Mouse (Mus musculus) urinary bladder, adult 2 months (tissue): ENCODE data around the gene Gsk3a. TPM values are rescaled to one million over a fixed set of nuclear protein-coding genes. Genes with fewer than 3 reads are reported as not detected.
A peak's percentile ranks its signal among the peaks of the same experiment; 100 is the strongest.

Experiments
- DNase-seq: peaks from one replicate; pipeline ENCODE4 v3.0.0; 2022; ENCODE audit warnings: low spot score
- polyA plus RNA-seq: library from polyadenylated mRNA; depleted of rRNA; stranded (reverse); fragments of >200 nt; gene quantifications from 2 replicates; pipeline ENCODE4 v1.2.3, GENCODE M21; 2012; rRNA removed

The Gsk3a gene
- 79.0 and 83.3 TPM in 2 replicates for polyA plus RNA-seq

DNA sequence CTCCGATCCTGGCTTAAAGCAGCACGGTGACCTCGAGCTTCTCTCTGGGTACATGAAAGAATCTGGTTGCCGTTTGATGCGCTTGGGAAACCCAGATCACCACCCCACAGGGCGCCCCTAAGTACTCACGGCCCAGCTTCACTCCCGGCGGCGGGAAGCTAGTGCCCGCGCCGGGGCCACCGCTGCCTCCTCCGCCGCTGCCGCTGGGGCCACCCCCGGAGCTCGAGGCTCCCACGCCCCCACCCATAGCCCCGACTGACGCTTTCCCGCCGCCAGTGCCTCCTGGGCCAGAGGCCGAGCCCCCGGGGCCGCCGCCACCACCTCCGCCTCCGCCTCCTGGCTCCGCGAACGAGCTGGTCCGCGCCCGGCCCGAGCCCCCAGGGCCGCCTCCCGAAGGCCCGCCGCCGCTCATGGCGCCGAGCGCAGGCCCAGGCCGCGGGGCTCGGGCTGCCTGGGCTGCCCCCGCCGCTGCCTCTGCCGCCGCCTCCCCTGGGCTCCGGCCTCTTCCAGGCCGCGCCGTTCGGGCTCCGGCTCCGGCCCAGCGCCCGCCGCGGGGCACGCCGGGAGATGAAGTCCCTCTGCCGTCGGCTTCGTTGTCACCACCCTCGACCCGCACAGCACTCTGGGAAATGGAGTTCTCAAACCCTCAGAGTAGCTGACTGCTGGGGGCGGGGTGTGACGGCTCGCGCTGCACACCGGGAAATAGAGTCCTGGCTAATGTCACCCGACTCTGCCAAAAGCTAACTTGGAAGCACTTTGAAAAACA lies at the start of gene Gsk3a:
Gene Gsk3a (minus strand): TSS at position 603 of the 766 bp plus-strand sequence.
- peak; percentile 88 for DNase-seq

DNA sequence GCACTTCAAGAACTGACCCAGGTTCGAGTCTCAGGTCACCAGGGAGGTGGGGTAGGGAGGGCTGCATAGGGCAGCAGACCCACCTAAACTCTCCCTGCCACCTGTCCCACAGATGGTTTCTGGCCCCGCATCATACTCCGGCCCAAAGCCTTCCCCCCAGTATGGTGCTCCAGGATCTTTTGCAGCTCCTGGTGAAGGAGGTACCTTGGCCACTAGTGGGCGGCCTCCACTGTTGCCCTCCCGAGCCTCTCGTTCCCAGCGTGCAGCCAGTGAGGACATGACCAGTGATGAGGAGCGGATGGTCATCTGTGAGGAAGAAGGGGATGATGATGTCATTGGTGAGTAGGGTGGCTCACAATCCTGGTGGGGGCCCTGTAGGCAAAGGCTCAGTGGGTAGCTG lies 49.3 kb upstream of the Gsk3a start:
- no peak for DNase-seq

GRCm38 (mm10) chr7:25285511-25286238 lies 48.0 kb upstream of the Gsk3a start:
- DNase-seq: no peak

- no peak for DNase-seq
These were observed 47.1 kb upstream of the Gsk3a start for GRCm38 (mm10) chr7:25284766-25285165.

GRCm38 (mm10) chr7:25284171-25284570 lies 46.5 kb upstream of the Gsk3a start:
- DNase-seq: no peak

- no peak for DNase-seq
These were observed 46.0 kb upstream of the Gsk3a start for GRCm38 (mm10) chr7:25283637-25284036.

GRCm38 (mm10) chr7:25282731-25283211 lies 45.1 kb upstream of the Gsk3a start:
- DNase-seq: peak; percentile 57

DNA sequence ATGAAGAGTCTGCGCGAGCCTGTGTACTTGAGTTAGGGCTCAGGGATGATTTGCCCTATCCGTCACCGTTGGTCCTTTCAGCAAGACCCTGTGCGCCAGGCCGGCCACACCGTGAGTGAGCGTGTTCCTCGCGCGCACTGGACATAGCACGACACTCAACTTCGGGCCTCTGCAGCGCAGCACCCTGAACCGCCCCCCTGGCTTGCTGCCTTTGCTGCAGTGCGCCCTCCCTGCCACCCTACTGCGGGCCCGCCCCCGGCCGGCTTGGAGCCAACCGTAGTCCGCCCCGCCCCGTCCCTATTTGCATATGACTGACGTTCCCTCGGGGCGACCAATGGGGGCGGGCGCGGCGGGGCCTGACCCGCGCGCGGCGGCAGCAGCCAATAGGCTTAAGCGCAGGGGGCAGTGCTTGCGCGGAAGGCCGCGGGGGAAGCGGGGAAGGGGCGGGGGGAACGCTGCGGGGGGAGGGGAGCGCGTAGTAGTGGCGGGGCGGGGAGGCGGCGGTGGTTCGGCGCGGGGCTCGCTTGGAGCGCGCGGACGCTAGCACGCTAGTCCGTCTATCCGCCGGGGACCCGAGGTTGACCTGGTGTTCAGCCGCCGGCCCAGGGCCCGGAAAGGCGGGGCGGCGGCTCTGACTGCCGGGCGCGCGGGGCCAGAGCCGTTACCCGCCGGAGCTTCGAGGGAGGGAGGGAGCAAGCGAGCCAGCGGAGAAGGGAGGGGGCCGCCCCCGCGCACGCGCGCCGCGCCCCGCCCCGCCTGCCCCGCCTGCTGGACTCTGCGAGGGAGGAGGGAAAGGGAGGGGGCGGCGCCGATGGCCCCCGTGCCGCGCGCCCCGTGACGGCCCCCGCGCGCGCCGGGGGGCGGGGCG lies 44.3 kb upstream of the Gsk3a start:
- peak; percentile 95 for DNase-seq

DNA sequence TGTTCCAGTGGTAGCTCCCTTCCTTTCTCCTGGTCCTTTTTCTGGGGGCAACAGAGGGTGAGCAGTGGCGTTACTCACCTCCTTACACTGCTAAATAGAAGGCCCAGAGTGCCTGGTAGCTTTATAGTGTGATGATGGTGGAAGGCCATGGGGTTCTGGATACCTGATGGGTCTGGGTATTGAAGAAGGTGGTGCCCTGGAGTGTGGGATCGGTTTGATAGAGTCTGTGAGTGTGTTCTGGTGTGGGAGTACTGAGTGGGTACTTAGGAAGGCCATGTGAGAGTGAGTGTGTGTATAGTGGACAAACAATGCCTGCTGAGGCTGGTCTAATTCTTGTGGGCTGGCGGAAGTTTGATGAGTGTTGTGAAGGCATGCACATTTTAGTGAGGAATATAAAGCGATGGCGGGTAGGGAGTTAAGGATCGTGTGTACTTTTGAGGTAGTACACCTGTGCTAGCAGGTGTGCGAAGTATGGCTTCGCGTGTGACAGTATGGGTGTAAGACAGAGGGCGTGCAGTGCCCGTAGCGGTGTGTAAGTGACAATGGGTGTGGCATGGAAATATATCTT lies 43.6 kb upstream of the Gsk3a start:
- no peak for DNase-seq

- peak; percentile 38 for DNase-seq
These were observed 42.5 kb upstream of the Gsk3a start for GRCm38 (mm10) chr7:25279861-25280791.

DNA sequence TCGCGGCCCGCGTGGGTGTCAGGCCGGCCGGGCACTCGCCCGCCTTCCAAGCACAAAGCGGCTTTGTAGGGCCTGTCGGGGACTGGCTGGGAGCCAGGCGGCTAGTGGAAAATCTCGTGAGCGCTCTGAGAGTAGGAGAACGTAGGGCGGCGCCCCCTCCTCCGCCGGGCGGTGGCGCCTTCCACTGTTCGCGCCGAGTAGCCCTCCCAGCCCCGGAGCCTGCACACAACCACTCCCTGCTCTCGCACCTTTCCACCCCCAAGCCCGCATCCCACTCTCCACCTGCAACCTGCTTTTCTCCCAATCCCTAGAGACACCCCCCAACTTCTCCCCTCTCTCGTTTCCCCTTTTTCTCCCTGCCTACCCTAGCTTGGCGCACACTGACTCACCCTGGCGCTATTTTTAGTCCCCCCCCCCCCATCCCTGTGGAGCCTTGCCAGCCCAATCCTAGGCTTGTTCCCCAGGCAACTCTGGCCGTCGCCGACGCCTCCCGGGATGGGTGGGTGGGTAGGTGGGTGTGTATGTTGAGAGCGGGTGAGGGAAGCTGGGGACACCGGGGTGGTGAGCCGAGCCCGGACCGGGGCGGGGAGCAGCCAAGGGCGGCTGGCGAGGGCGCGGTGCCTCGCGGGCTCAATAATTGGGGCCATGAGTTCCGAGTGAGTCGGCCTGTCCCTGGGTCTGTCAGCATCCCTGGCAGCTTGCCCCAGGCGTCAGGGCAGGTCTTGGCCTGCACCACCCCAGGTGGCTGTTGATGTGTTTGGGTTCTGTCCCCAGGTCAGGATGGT lies 41.6 kb upstream of the Gsk3a start:
- DNase-seq: peak; percentile 83

DNA sequence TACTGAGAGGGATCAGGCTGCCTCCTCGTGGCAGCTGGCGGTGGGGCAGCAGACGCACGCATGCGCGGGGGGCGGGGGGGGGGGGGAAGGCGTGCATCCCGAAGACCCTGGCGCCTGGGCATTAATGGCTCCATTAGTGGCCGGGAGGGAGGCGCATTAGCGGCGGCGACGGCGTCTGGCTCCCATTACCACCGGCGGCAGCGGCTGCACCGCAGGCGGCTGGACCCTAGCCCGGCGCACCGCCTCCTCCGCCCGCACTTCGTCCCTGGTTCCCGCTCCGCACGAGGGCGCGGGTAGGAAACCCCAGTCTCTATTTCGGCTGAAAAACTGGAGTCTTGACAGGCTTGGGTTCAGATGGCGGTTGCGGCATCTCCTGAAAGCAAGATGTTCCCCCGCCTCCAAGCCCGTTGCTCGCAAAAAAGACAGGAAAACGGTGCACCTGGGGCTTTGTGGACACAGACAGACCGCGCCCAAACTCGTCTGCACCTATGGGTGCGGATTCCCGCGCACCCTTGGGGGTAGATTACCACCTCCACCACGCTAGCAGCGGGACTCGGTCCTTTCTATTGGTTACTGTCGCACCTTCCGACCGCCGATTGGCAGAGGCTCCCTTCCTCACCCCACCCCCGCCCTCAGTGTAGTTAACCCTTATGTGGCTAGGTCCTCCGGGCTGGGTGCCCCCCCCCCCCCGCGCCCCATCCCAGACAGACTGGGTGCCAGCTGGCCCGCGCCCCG lies 40.9 kb upstream of the Gsk3a start:
- peak; percentile 68 for DNase-seq

DNA sequence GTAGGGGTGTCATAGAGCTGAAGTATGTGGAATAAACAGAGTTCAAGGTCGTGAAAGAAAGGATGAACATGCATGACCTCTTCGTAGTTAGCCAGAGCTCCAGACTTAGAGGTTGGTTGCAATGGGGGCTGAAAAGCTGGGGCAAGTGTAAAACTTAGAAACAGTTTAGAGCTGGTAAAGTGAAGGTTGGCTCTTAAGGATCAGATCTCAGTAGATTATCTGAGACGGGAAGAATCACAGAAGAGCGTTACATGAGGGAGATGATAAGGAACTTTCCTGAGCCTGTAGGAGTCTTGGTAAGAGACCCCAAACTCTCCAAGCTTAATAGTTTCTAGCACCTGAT lies 40.3 kb upstream of the Gsk3a start:
- no peak for DNase-seq

DNA sequence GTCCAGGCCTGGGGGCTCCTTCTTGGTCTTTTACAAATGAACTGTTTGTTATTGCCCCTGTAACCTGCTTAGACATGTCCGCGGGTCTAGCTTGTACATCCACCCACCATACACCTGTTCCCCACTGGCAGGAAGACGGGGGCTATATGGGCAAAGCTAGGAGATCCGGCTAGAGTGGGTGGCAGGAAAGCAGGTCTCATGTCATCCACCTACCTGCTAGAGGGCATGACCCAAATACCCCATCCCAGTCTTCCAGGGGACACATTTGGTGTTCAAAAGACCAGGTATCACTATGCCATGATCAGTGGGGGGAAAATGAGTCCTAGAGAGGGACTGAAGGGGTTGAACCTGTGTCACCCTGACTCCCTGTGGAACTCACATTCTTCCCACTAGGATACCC lies 39.8 kb upstream of the Gsk3a start:
- DNase-seq: no peak

DNA sequence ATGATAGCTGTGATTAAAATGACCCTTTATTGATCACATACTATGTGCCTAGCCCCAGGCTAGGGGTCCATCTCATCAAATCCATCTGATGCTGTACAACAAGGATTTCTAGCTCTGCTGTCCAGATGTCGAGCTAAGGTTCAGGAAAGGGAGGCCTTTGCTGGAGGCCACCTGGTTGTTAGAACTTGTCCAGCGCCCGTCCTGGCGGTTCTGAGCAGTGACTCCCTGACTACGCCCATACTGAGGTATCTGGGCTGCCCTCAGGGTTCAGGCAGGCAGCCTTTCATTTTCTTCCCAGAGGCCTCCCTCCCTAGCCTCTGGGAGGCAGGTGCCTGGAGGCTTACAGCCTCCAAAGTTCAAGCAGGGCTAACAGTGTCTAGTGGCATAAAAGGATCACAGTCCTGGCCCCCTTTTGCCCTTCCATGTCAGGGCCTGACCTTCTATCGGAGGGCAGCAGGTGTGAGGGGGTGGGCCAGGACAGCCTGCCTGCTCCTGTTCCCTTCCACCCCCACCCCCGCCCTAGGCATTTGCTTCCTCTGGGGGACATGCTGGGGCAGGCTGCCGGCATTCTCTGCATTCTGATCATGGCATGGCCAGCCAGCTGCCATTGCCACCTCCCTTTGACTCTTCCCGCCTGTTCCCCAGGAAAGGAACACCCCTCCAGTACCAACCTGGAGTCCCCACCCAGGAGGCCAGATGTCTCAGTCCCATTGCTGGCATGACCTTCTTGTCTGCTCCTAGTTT lies 38.1 kb upstream of the Gsk3a start:
- peak; percentile 53 for DNase-seq

- no peak for DNase-seq
These were observed 37.3 kb upstream of the Gsk3a start for GRCm38 (mm10) chr7:25274996-25275395.

GRCm38 (mm10) chr7:25274571-25274970 lies 36.9 kb upstream of the Gsk3a start:
- no peak for DNase-seq
